Mouse (Mus musculus): ENCODE measurements around the gene Slc30a2.

DNA sequence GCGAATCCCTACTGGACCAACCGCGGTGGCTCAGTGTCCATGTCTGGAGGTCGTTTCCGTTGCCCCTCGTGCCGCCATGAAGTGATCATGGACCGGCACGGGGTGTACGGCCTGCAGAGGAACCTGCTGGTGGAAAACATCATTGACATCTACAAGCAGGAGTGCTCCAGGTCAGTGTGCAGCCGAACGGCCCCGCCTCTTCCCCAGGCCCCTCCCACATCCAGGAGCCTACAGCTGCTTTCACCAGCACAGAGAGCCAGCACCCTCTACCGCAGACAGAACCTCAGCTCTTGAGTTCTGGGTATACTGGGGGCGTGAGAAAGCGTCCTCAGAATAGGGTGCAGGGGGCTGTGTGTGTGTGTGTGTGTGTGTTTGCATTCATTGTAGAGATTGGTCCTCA is 26.6 kb upstream of the Slc30a2 start:
- TF ChIP-seq EP300 (IDR thresholded peaks at IDR 0.05; ENCODE audit: low read depth) (no peak), CTCF (IDR thresholded peaks at IDR 0.05; ENCODE audit: low read depth) (0 out of 2 replicates have a peak, but pooled peaks have one; percentile 5)
